Mouse (Mus musculus) heart, adult 18-20 months (tissue): ENCODE measurements at regions not wholly inside any gene's neighbourhood (a gene's known extent, or its start where the extent isn't known, plus 50 kb on each side); places are given as distances from the start of the nearest gene placed in this dataset.

Experiments
- DNase-seq, 2 experiments: peaks; one replicate each; pipeline ENCODE4 v3.0.0; 2021 to 2022; ENCODE audit warnings: mixed read lengths in 1 of 2

DNA sequence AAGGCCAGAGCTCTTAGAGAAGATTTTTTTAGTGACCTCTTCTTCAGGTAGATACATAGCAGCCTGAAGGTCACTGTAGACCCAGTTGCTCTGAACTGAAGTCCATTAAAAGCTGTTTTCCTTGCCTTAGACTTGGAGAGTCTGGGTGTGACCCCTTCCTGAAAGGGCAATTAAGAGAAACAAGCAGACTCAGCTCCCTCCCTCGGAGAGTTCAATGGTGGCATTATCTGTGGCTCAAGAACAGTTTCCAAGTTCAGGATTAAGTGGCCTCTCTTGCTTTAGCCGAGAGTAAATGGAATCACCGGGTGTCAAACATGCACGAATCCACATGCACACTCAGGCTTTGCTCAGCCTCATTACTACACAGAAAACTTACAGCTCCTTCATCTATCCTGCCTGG is 53.2 kb upstream of the Id4 start:
- DNase-seq, result no peak
